Mouse (Mus musculus) Patski (cell line): ENCODE measurements around the gene Cntn4. TPM values are rescaled to one million over a fixed set of nuclear protein-coding genes. Genes with fewer than 3 reads are reported as not detected.

Experiments used
- ATAC-seq: fragments of 100-300 bp; one replicate; pipeline ENCODE4 v1.8.0; 2021
- CTCF ChIA-PET: fragments of 350-600 bp; sonication (Branson Sonifier 250); formaldehyde crosslinking; loops from one replicate; lab custom pipeline; 2022; ENCODE audit warnings: inconsistent platforms; lab: Charles Lee
- POLR2A ChIA-PET: fragments of 350-600 bp; sonication (Branson Sonifier 250); formaldehyde crosslinking; loops from one replicate; lab custom pipeline; 2022; ENCODE audit warnings: antibody characterized with exemption, inconsistent platforms; lab: Charles Lee
- DNase-seq: peaks from one replicate; pipeline ENCODE4 v3.0.0-alpha.2; 2011; ENCODE audit warnings: low read depth, low spot score
- H3K27me3 ChIP-seq: fragments of 371-371 bp; one replicate; pipeline ENCODE4 v1.5.1; 2021
- CTCF ChIP-seq: fragments of 100-300 bp; IDR thresholded peaks from one replicate; pipeline ENCODE4 v1.5.1; 2021
- in situ Hi-C: fragments of 300-500 bp; cut with MboI; formaldehyde crosslinking; loops from 3 replicates; pipeline ENCODE4 v1.11.1; 2018; ENCODE audit warnings: low pct_unique_long_range_greater_than_20kb, mixed read lengths
- polyA plus RNA-seq: library from polyadenylated mRNA; unstranded; gene quantifications from one replicate; pipeline ENCODE4 v1.2.3, GENCODE M21; 2021

Gene Cntn4
- polyA plus RNA-seq, 1 experiment from 2014 or later: 0.06 TPM

DNA sequence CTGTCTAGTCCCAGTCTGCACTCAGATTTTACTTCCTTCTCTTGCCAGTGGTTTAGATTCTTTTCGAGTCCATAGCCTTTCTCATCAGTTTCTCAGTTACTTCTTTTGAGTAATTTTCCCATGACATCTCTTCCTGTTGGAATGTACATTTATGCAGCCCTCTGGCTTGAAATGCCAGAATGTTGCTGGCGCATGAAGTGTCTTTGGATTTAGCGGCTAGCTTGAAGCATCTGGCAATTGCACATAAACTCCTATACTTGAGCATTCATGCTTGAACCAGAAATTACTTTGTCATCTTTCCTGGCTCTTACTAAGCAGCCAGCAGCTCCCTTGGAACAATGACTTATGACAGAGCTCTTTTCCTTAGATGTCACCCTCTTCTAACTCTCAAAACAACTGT, 965.6 kb downstream of the Cntn4 start:
- in situ Hi-C loops: loop anchor here (25.0 kb wide), 1 partner anchor 956 kb away; the partner anchor contains the start of gene Cntn4
- CTCF ChIA-PET: no interaction called here
- no peaks in the 10 kb centered on the region for H3K27me3 ChIP-seq
- DNase-seq: peak; percentile 85
- peak; percentile 90 for ATAC-seq
- TF ChIP-seq CTCF: no peak
- POLR2A ChIA-PET: no interaction called here

DNA sequence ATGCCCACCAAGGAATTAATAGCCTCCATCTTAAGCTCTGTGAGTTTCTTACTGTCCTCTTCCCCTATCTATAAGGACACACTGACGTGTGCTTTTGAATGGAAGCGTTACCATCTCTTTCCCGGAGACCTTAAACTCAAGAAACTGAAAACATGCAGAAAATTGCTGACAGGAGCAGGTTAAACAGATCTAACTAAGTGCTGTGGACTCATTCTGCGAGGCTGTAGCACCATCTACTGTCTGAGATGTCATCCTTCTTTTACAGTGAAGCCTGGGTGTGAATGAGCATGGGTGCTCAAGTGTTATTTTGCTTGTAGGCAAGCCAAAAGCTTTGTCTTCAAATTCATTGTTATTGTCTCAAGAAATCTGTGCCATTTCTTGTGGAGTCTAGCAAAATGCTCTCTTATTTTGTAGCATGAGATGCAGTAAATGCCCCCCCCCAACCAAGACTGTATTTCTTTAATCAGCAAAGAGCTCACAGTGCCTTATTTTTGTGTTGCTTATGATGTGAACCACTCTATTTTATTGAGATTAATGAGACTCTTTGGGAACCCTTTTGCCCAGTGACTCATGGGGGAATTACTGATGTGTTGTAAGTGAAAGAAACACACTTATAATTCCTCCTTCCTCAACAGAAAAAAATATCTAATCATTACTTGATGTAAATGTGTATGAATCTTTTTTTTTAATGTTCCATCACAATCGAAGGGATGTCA, 968.2 kb downstream of the Cntn4 start:
- POLR2A ChIA-PET: no interaction called here
- in situ Hi-C loops: loop anchor here (25.0 kb wide), 1 partner anchor 958 kb away; the partner anchor contains the start of gene Cntn4
- DNase-seq: peak; percentile 50
- ATAC-seq: peak; percentile 80
- no peaks in the 10 kb centered on the region for H3K27me3 ChIP-seq
- peak; percentile 76 for TF ChIP-seq CTCF
- CTCF ChIA-PET: interaction anchor here (0.7 to 1.8 kb wide), 6 partner anchors 9 to 948 kb away, joined by 3 to 5 read pairs (median 4); no protein-coding TSS in a partner anchor

GRCm38 (mm10) chr6:106646945-106647344, 969.5 kb downstream of the Cntn4 start:
- H3K27me3 ChIP-seq: no peaks in the 10 kb centered on the region
- POLR2A ChIA-PET: no interaction called here
- no peak for TF ChIP-seq CTCF
- CTCF ChIA-PET: interaction anchor here (1.1 kb wide), 1 partner anchor 117 kb away, joined by 4 read pairs; no protein-coding TSS in a partner anchor
- ATAC-seq: no peak
- DNase-seq: no peak
- in situ Hi-C loops: loop anchor here (25.0 kb wide), 1 partner anchor 960 kb away; the partner anchor contains the start of gene Cntn4

DNA sequence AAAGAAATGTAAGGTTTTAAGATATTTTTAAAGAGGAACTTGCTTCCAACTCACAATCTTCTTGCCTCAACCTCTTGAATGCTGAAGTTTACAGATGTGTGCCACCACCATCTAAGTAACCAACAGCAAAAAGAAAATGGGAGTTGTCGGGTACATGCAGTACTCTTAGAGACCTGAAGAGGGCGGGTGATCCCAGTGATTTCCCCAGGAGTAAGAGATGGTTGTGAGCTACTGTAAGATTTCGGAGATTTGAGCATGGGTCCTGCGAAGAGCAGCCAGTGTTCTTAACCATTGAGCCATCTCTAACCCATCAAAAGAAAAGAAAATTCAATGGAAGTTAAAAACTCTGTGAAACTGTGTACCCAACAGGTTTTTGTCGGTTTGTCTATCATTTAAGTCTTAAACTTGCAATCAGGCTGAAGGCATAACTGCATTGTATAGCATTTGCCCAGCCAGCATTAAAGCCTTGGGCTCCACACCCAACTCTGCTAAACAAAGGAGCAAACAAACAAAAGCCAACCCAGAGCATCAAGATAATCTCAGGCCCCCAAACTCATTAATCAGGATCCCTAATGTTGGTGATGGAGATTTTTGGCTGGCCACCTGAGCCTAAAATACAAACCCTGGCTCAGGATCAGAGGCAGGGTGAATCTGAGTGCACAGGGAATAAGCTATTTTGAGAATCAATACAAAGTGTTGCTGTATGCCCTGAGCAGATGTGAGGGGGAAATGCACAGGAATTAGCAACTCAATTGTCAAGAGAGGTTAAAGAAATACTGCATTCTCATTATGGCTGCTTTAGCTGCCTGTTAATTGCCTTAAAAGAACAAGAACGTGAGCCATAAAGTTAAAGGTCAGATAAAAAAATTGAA, 986.6 kb downstream of the Cntn4 start:
- ChIA-PET CTCF (interaction anchor here (0.8 to 1.7 kb wide), 9 partner anchors 10 to 141 kb away, joined by 3 to 7 read pairs (median 3); partner anchors contain the start of gene Crbn), POLR2A (no interaction called here)
- ATAC-seq (peak; percentile 87), DNase-seq (no peak)
- peak; percentile 92 for TF ChIP-seq CTCF
- H3K27me3 ChIP-seq: peaks cover 27% of the 10 kb centered on the region
- in situ Hi-C loops: loop anchor here (5.0 to 10.0 kb wide), 2 partner anchors 138 to 1391 kb away; partner anchors contain the start of gene Crbn

DNA sequence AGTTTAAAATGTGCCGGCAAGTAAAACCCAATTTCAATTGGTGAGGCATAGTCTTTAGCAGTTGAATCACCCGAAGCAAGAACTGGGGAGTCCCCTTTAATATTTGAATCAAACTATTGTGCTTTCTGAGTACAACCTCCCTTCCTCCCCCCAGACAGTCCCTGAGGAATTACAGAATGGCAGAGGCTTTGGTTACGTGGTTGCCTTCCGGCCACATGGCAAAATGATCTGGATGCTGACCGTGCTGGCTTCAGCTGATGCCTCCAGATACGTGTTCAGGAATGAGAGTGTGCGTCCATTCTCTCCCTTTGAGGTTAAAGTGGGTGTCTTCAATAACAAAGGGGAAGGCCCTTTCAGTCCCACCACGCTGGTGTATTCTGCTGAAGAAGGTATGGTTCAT, 998.1 kb downstream of the Cntn4 start:
- CTCF ChIA-PET: interaction anchor here (1.7 kb wide), 1 partner anchor 12 kb away, joined by 4 read pairs; no protein-coding TSS in a partner anchor
- ATAC-seq: no peak
- in situ Hi-C loops: no loop called here
- DNase-seq: no peak
- peaks cover 22% of the 10 kb centered on the region for H3K27me3 ChIP-seq
- POLR2A ChIA-PET: no interaction called here
- no peak for TF ChIP-seq CTCF

DNA sequence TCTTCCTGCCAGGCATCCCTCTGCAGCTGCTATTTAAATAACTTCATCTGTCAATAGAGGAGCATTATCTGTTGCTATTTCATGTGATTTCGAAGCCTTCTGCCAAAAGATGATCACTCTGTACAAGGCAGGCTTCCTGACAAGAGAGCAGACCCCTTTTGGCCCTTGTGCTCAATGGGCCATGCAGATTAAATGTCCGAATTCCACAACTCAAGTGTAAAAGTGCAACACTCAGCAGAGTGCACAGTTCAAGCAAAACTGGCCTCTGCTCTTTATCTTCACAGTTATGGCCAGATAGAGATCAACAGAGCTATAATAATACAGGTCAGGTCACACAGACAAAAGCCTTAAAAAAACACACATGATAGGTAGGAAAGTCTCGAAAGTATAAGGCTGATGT, 1024.5 kb downstream of the Cntn4 start:
- in situ Hi-C loops: no loop called here
- ChIA-PET CTCF (no interaction called here), POLR2A (no interaction called here)
- no peak for TF ChIP-seq CTCF
- no peak for DNase-seq
- no peak for ATAC-seq
- H3K27me3 ChIP-seq: peaks cover 14% of the 10 kb centered on the region

- POLR2A ChIA-PET: interaction anchor here (0.6 kb wide), 1 partner anchor 1920 kb away, joined by 3 read pairs; no protein-coding TSS in a partner anchor
- no peak for TF ChIP-seq CTCF
- in situ Hi-C loops: no loop called here
- no peak for ATAC-seq
- no peaks in the 10 kb centered on the region for H3K27me3 ChIP-seq
- CTCF ChIA-PET: interaction anchor here (1.4 kb wide), 1 partner anchor 24 kb away, joined by 4 read pairs; no protein-coding TSS in a partner anchor
- no peak for DNase-seq
These were observed 1028.1 kb downstream of the Cntn4 start for GRCm38 (mm10) chr6:106705506-106706035.

DNA sequence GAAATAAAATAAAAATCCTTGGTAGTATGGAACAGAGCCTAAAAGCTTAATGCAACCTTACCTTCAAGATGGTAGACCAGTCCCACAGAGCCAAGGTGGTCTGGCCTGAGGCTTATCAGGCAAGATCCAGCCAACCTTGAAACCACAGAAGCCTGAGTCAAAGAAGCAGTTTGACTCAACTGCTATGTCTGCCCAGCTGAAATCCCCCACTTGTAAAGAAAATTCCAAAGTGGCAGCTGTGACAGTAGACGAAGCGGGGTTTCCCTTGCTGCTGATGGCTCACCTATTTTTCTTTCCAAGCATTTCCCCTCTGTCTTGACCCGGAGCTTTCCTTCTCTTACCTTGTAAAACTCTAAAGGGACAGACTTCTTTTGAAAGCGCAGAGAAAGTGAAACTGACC, 1048.2 kb downstream of the Cntn4 start:
- no peaks in the 10 kb centered on the region for H3K27me3 ChIP-seq
- ATAC-seq (no peak), DNase-seq (no peak)
- ChIA-PET CTCF (no interaction called here), POLR2A (no interaction called here)
- no peak for TF ChIP-seq CTCF
- in situ Hi-C loops: no loop called here

- in situ Hi-C loops: no loop called here
- no peaks in the 10 kb centered on the region for H3K27me3 ChIP-seq
- POLR2A ChIA-PET: no interaction called here
- ATAC-seq (no peak), DNase-seq (no peak)
- CTCF ChIA-PET: no interaction called here
- TF ChIP-seq CTCF: no peak
These were observed 1048.6 kb downstream of the Cntn4 start for GRCm38 (mm10) chr6:106726078-106726477.

DNA sequence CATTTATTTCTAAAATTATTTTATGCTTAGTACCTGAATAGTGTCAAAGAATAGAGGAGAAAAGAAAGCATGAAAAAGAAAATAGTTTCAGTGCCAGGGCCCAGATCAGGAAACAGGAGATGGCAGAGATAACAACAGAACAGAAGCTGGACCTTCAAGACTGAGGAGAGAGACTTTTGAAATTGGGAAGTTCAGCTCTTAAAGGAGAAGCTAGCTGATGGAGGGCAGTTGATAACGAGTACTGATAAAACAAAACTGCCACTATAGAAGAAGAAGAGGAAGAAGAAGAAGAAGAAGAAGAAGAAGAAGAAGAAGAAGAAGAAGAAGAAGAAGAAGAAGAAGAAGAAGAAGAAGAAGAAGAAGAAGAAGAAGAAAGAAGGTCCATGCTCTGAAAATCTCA, 1050.2 kb downstream of the Cntn4 start:
- POLR2A ChIA-PET: no interaction called here
- CTCF ChIA-PET: no interaction called here
- no peak for TF ChIP-seq CTCF

More for the DNA sequence above, 1050.2 kb downstream of the Cntn4 start:
- ATAC-seq: no peak
- in situ Hi-C loops: no loop called here
- no peaks in the 10 kb centered on the region for H3K27me3 ChIP-seq
- DNase-seq: no peak
